Mouse (Mus musculus): ENCODE data around the gene Rab3d. TPM values are rescaled to one million over a fixed set of nuclear protein-coding genes. Genes with fewer than 3 reads are reported as not detected.
"Not testable (repeated sequence)": the region's sequence is repeated elsewhere in the genome, so short reads cannot be mapped to it uniquely, and the experiment has no call there.

The Rab3d gene
- total RNA-seq, 2 experiments from 2014 or later, result 13.5 to 16.1 TPM

DNA sequence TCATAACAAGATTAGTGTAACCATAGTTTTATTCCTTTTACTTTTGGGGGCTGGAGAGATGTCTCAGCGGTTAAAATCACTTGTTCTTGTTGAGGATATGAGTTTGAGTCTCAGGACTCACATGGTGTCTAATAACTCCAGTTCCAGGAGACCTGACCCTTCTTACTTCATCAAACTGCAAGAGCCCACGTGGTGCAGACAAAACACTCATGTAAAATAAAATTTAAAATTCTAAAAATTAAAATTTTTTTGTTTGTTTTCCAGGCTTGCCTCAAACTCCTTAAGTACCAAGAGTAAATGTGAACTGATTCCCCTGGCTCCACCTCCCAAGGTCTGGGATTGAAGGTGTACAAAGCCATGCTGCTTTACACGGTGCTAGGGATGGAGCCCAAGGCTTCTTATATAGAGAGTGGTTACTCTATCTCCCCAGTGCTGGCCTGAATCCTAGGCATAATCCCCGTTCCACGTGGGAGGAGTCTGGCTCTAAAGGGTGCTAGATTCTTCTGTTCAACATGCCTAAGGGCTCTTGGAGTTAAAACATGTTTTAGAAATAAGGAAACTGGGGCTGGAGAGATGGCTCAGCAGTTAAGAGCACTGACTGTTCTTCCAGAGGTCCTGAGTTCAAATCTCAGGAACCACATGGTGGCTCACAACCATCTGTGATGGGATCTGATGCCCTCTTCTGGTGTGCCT lies 846 bp upstream of the Rab3d start:
- DNase-seq (ENCODE audit: low spot score in 2 of 2), result peak; percentile 19 to 49
- intact Hi-C loops (cut with DNase I), result no loop called here

DNA sequence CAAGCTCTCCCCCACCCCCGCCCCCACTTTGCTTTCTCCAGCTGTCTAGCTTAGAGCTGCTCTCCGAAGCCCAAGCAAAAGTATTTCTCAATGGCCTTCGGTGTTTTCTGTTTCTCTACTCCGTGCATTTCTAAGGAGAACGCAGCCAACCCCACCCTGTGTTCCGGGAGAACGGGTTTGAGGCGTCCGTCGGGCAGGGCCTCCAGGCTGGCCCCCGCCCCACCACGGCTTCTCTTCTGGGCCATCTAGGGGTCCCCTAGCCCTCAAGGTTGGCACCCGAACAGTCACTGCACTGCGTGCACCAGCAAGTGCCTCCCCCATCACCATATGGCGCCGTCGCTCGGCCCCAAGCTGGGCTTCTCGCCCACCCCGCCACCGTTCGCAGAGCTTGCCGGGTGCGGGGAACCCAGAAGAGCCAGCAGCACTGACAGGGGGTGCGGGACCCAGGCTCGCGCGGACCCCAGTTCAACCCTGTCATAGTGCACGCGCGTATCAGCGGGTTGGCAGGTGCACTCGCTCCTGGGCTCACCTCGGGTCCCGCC lies 428 bp downstream of the Rab3d start:
- intact Hi-C loops (cut with DNase I), result no loop called here

DNA sequence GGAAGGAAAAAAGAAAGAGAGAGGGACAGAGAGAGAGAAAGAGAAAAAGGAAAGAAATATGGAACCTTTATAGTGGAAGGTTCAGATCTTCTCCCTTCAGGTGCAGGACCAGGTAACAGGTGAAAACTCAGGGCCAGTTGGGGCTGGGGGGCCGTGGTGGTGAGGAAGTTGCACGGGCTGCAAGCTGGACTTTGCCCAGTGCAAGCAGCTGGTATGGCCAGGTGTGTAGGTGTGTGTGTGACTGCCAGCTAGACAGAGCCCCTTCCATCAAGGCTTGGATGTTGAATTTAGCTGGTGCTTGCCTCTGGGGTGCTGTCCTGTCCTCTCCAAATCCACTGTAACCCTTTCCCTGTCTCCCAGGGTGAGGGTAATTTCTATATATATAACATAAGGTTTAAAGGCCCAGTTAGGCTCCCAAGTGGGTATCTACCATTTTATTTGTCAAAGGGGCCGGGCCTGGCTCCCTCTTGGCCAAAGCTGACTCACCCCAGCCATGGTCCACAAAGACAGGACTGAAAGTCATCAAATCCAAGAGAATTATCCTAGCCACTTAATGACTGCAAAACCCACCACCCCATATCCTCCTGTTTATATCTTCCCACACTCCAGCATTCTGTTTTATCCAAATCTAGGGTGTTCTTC lies 1.0 kb downstream of the Rab3d start:
- intact Hi-C loops (cut with DNase I), result no loop called here
- peak; percentile 14 to 18 for DNase-seq (ENCODE audit: low spot score in 2 of 2)

More for the DNA sequence above, 428 bp downstream of the Rab3d start:
- peak; percentile 85 to 90 for DNase-seq (ENCODE audit: low spot score in 2 of 2)

DNA sequence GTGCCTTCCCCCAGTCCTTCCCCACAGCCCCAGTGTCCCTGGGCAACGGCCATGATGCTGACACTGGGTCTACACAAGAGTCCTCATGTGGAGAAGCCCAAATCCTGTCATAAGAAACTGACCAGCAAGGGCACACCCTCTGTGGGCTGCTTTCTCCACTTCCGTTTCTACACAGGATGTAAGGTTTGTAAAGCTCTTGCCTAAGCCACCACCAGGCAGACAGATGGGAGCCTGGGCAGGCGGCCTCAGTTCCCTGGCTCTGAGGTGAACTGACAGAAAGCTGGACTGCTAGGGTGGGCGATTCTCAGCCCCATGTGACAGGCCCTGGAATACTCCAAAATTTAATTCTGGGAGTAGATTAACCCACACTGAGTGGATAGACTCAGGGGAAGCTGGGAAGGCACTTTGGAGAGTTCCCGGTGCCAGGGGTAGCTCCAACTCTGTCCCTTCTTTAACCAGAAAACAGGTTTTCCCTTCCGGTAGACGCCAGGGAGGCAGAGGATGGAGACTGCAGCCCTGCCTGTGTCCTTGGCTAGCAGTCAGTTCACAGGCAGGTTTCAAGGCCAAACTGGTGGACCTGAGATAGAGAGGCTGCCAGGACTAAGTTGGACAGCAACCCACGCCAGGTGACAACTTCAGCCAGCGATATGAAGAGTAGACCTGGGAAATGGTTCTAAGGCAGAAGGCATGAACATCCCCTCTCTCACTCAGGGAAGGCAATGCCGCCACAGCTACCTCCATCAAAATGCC lies 8.3 kb downstream of the Rab3d start:
- intact Hi-C loops (cut with DNase I), result no loop called here
- no peak for DNase-seq (ENCODE audit: low spot score in 2 of 2)

DNA sequence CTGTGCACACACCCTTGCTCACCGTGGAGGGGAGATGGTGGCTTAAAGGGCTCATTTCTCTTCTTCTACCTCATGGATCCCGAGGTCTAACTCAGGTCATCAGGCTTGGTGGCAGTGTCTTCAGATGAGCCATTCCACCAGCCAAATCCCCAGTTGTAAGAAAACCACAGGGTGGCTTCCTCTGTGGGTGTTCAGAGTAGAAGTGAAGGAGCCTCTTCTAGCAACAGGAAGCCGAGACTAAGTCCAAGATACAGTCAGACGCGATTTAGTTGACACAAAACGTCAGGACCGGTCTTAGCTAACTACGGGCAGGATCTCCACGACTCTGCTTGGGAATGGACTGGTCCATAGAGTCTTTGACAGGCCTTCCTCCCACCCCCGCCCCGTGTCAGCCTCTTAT lies 9.8 kb downstream of the Rab3d start:
- intact Hi-C loops (cut with DNase I), result no loop called here
- DNase-seq (ENCODE audit: low spot score in 2 of 2), result no peak

DNA sequence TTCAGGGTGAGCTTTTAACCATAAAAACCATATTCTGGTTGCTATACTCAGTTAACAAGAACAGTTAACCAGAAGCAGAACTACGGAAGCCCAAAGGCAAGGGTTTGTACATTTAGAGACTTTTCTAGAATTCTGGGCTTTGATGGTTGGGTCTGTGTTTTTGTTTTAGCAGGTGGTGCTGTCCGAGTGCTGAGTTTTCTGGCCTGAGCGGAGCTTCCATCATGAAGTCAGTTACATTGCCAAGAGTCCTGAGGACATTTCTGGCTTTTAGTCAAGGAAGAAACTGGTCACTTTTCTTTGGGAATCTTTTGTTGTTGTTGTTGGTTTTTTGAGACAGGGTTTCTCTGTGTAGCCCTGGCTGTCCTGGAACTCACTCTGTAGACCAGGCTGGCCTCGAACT lies 14.0 kb downstream of the Rab3d start:
- intact Hi-C loops (cut with DNase I), result no loop called here
- no peak for DNase-seq (ENCODE audit: low spot score in 2 of 2)

DNA sequence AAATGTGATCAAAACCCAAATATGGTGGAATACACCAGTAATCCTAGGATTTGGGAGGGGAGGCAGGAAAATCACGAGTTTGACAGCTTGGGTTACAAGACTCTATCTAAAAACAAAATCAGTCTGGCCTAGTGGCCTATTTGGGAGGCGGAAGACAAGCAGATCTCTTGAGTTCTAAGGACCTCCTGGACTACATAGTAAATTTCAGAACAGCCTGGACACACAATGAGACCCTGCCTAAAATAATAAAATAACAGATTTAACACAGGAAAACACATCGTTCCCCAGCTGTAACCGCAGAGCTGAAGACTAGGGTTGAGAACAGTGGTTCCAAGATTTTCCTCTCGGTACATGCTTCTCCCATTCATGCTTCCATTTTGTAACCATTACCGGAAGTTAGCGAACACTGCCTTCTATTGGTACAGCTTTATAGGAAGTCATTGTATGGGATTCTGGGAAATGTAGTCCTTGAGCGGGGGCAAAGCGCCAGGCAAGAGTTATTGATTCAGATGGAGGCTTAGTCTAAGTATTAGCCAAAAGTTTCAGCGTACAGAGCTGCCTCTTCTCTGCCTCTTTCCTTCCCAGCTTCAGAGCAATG lies 16.7 kb downstream of the Rab3d start:
- DNase-seq (ENCODE audit: low spot score in 2 of 2), result peak; percentile 55 to 58
- intact Hi-C loops (cut with DNase I), result no loop called here

DNA sequence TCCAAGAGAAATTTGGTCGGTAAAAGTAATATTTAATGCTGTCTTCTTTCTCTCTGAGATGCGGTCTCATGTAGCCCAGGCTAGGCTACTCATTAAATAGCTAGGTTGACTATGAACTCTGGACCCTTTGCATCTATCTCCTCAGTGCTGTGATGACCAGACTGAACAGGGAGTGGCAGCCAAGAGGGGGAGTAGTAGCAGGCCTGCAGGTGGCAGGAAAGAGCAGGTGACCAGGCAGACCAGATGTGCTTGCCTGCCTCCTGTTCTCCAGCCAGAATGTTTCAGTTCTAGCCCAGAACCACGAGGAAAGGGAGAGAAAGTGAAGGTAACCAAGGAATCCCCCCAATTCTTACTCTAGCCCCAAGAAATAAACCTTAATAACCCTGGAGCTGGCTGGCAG lies 28.8 kb downstream of the Rab3d start:
- DNase-seq (ENCODE audit: low spot score in 2 of 2), result no peak
- intact Hi-C loops (cut with DNase I), result no loop called here

DNA sequence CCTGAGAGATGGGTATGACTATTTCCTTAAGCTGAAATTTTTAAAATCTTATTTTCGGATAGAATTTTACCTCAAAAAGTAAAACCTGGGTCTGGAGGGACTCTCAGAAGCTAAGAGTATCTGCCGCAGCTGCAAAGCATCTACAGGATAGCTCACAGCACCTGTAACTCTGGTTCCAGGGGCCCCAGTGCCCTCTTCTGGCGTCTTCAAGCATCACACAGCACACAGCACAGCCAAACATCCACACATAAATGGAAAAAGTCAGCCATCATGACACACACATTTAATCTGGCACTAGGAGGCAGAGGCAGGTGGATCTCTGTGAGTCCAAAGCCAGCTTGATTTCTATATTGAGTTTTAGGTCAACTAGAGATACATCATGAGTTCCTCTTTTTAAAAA lies 41.4 kb downstream of the Rab3d start:
- intact Hi-C loops (cut with DNase I), result loop anchor here (10.0 kb wide), 1 partner anchor 182 kb away; no protein-coding TSS in a partner anchor
- DNase-seq (ENCODE audit: low spot score in 2 of 2), result no peak

DNA sequence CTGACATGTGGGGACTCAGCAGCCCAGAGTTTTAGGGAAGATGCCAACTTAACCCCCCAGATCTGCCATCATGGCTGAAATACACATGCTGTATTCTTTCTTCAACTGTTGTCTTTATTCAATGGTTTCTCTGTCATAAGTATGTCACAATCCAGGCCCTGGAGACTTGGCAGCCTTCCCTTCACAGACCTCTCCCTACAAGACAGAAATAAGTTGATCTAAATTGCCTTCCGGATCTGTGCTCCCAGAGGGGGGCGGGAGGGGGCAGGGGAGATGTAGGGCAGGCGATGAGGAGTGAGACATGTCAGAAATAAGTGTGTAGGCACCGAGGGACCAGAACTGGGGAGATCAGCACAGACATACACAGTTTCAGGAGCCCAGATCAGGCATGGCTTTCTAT lies 45.8 kb downstream of the Rab3d start:
- intact Hi-C loops (cut with DNase I), result loop anchor here (5.0 to 10.0 kb wide), 2 partner anchors 177 to 270 kb away; no protein-coding TSS in a partner anchor
- DNase-seq (ENCODE audit: low spot score in 2 of 2), result no peak

DNA sequence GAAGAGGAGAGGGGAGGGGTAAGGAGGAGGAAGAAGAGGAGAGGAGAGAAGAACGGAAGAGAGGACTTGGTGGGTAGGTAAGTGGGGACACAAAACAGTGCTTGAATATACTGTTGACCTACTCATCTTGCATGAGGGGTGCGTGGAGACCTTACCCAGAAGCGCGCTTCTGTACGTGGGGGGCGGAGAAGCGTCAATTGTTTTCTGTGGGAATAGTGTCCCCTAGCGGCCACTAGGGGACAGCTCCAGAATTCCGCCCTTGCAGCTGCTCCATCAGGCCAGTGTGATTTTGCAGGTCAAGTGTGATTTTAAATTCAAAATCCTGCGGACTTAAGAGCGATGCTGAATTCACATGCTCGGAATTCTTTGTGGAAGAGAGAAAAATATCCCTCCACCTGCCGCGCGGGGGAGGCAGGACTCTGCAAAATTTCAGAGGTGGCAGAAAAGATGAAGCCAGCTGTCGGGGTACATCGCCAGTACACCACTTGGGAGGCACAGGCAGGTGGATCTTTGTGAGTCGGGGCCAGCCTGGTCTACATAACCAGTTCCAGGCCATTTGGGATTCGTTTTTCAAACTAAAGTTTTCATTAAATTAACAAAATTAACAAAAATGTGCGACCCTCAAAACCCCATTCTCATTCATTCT lies 47.0 kb downstream of the Rab3d start:
- peak; percentile 23 to 27 for DNase-seq (ENCODE audit: low spot score in 2 of 2)
- intact Hi-C loops (cut with DNase I), result loop anchor here (1.0 to 10.0 kb wide), 3 partner anchors 31 to 269 kb away; no protein-coding TSS in a partner anchor

DNA sequence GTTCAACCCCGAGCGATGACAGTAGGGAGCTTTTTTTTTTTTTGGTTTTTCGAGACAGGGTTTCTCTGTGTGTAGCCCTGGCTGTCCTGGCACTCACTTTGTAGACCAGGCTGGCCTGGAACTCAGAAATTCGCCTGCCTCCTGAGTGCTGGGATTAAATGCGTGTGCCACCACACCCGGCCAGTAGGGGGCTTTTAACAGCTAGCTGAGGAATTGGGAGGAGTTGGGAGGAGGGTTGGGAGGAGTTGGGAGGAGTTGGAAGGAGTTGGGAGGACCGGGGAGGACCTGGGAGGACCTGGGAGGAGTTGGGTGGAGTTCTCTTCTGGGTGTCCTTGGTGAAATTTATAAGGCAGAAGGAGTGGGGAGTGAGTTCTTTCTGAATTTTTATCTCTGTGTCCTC lies 48.7 kb downstream of the Rab3d start:
- peak in 1 of 2 experiments; percentile 15 for DNase-seq (ENCODE audit: low spot score in 2 of 2)
- intact Hi-C loops (cut with DNase I), result not testable (repeated sequence)

DNA sequence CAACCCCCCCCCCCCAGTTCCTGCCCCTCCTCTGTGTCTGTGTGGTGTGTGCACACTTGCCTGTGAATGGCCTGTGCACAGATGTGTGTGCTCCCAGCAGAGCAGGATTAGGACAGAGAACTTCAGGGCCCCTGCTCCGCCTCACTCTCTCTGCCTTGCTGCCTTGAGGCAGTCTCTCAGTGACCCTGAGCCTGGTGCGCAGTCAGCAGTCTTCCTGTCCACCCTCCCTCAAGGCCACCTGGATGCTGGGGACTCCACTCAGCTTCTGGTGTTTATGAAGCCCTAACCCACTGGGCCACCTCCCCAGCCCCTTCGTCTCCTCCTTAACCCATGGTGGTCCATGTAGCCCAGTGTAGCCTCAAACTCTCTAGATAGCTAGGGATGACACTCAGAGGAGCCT lies 50.3 kb downstream of the Rab3d start:
- DNase-seq (ENCODE audit: low spot score in 2 of 2), result no peak
- intact Hi-C loops (cut with DNase I), result no loop called here

DNA sequence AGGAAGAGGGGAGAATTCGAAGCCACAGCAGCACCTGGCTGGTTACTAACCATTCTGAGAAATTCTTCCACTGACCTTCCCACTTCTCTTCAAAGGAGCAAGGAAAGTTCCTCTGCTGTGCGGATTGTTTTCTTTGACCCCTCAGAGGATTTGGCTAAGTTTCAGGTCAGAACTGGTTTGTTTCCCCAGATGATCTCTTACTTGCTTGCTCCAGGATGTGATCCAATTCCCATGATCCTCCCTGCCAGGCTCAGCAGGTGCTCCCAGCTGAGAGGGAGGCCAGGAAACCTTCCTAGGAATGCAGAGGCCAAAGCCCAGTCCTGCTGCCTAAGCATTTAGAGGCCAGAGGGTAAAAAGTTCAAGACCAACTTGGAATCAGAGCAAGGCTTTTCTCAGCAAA lies 51.4 kb downstream of the Rab3d start:
- no peak for DNase-seq (ENCODE audit: low spot score in 2 of 2)
- intact Hi-C loops (cut with DNase I), result no loop called here

DNA sequence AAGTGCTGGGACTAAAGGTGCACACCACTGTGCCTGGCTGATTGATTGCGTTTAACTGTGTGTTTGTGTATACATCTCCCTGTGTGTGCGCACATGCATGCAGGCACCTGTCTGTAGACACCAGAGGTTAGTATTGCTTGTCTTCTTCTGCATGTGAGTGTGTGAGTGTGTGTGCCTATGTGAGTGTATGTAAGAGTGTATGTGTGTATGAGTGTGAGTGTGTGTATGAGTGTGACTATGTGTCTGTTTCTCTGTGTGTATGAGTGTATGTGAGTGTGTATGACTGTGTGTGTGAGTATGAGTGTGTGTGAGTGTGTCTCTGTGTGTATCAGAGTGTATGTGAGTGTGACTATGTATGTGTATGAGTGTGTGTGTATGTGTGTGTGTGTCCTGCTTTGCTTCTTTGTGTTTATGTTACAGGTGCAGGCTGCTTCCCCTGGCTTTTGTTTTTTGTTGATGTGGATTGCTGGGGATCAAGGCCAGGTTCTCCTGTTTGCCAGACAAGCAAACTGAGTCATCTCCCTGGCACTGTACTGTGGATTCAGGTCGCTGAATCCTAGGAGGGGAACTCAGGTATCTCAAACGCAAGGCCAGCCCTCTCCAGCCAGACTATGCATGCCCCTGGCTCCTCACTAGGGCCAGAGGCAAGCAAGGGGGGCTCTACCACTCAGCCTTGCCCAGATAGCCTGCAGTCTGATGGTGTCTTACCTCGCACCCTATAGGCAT lies 52.2 kb downstream of the Rab3d start:
- DNase-seq (ENCODE audit: low spot score in 2 of 2), result no peak
- intact Hi-C loops (cut with DNase I), result no loop called here

DNA sequence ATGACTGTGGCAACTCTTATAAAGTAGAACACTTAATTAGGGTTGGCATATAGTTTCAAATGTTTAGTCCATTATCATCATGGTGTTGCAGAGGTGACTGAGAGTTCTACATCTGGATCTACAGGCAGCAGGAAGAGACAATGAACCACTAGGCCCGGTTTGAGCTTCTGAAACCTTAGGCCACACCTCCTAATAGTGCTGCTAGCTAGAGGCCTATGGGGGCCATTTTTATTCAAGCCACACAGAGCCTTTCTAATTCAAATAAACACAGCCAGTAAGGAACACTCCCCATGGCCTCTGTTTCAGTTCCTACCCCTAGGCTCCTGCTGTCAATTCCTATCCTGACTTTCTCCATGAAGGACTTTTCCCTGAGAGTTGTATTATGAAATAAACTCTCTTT lies 55.8 kb downstream of the Rab3d start:
- intact Hi-C loops (cut with DNase I), result no loop called here

DNA sequence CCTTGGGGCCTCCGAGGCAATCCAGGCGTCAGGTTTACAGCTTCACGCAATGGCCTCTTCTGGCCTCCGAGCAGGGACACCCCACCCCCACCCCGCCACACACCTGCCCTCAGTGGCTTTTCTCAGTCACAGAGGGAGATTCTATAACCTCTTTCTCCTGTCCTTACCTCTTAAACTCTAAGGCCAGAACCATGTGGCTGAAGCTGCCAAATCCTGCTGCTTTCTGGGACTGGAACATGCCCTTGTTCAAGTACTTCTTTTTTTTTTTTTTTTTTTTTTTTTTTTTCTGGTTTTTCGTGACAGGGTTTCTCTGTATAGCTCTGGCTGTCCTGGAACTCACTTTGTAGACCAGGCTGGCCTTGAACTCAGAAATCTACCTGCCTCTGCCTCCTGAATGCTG lies 57.6 kb downstream of the Rab3d start:
- intact Hi-C loops (cut with DNase I), result not testable (repeated sequence)

More for the DNA sequence above, 55.8 kb downstream of the Rab3d start:
- DNase-seq (ENCODE audit: low spot score in 2 of 2), result no peak

DNA sequence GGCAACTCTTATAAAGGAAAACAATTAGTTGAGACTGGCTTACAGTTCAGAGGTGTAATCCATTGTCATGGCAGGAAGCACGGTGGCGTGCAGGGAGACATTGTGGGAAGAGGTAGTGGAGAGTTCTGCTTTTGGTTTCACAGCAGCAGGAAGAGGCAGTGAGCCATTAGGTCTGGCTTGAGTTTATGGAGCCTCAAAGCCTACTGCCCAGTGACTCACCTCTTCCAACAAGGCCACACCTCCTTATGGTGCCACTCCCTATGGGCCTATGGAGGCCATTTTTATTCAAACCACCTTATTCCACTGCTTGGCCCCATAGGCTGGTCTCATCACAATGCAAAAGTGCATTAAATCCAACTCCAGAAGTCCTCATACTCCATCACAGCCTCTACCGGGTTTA lies 58.4 kb downstream of the Rab3d start:
- intact Hi-C loops (cut with DNase I), result no loop called here
- no peak for DNase-seq (ENCODE audit: low spot score in 2 of 2)

More for the DNA sequence above, 57.6 kb downstream of the Rab3d start:
- not testable (repeated sequence) for DNase-seq (ENCODE audit: low spot score in 2 of 2)

DNA sequence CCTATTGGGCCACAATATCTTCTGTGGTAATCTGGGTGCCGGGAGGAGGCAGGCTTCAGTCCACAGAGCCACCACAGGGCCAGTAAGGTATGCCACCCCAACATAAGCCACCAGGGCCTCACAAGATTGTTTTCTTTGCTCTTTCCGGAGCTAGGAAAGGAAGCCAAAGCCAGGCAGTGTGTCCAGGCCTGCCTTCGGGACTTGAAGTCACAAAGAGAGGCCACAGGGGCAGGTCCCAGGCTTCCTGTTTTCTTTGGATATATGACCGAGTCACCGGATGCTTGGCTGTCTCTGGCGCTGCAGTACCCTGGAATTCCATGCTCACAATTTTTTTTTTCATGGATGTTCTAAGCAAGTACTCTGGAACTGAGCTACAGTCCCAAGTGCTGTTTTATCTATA lies 59.9 kb downstream of the Rab3d start:
- intact Hi-C loops (cut with DNase I), result no loop called here
- no peak for DNase-seq (ENCODE audit: low spot score in 2 of 2)
